Mouse (Mus musculus): ENCODE results near the gene Tnfrsf1a.
"Not testable (repeated sequence)": the region's sequence is repeated elsewhere in the genome, so short reads cannot be mapped to it uniquely, and the experiment has no call there.

Gene Tnfrsf1a

GRCm38 (mm10) chr6:125348721-125349574 lies at the start of gene Tnfrsf1a:
Gene Tnfrsf1a, plus strand, starts transcription at chr6:125349362.
- in situ Hi-C loops (cut with MboI, MseI): no loop called here

GRCm38 (mm10) chr6:125300982-125301381 lies 48.2 kb upstream of the Tnfrsf1a start:
- in situ Hi-C loops (cut with MboI, MseI): no loop called here

- in situ Hi-C loops (cut with MboI, MseI): no loop called here
Observed at GRCm38 (mm10) chr6:125302231-125302982, 46.8 kb upstream of the Tnfrsf1a start.

GRCm38 (mm10) chr6:125303242-125303641 lies 45.9 kb upstream of the Tnfrsf1a start:
- in situ Hi-C loops (cut with MboI, MseI): no loop called here

GRCm38 (mm10) chr6:125304408-125304807 lies 44.8 kb upstream of the Tnfrsf1a start:
- in situ Hi-C loops (cut with MboI, MseI): not testable (repeated sequence)

GRCm38 (mm10) chr6:125305465-125305864 lies 43.7 kb upstream of the Tnfrsf1a start:
- in situ Hi-C loops (cut with MboI, MseI): no loop called here

GRCm38 (mm10) chr6:125307091-125307490 lies 42.1 kb upstream of the Tnfrsf1a start:
- in situ Hi-C loops (cut with MboI, MseI): no loop called here

- in situ Hi-C loops (cut with MboI, MseI): no loop called here
Observed at GRCm38 (mm10) chr6:125308921-125309320, 40.2 kb upstream of the Tnfrsf1a start.

GRCm38 (mm10) chr6:125309406-125309805 lies 39.8 kb upstream of the Tnfrsf1a start:
- in situ Hi-C loops (cut with MboI, MseI): no loop called here

- in situ Hi-C loops (cut with MboI, MseI): no loop called here
Observed at GRCm38 (mm10) chr6:125312171-125312570, 37.0 kb upstream of the Tnfrsf1a start.

GRCm38 (mm10) chr6:125312581-125313355 lies 36.4 kb upstream of the Tnfrsf1a start:
- in situ Hi-C loops (cut with MboI, MseI): no loop called here

- in situ Hi-C loops (cut with MboI, MseI): no loop called here
Observed at GRCm38 (mm10) chr6:125313546-125314230, 35.5 kb upstream of the Tnfrsf1a start, which contains the start of gene Ltbr. Gene Ltbr, minus strand, starts transcription at chr6:125313885.

- in situ Hi-C loops (cut with MboI, MseI): no loop called here
Observed at GRCm38 (mm10) chr6:125314231-125314563, 35.0 kb upstream of the Tnfrsf1a start.

- in situ Hi-C loops (cut with MboI, MseI): no loop called here
Observed at GRCm38 (mm10) chr6:125314746-125315145, 34.4 kb upstream of the Tnfrsf1a start.

- in situ Hi-C loops (cut with MboI, MseI): no loop called here
Observed at GRCm38 (mm10) chr6:125317077-125317476, 32.1 kb upstream of the Tnfrsf1a start.

- in situ Hi-C loops (cut with MboI, MseI): no loop called here
Observed at GRCm38 (mm10) chr6:125318981-125319918, 29.9 kb upstream of the Tnfrsf1a start.

- in situ Hi-C loops (cut with MboI, MseI): no loop called here
Observed at GRCm38 (mm10) chr6:125319919-125320296, 29.3 kb upstream of the Tnfrsf1a start.

- in situ Hi-C loops (cut with MboI, MseI): no loop called here
Observed at GRCm38 (mm10) chr6:125320323-125320722, 28.8 kb upstream of the Tnfrsf1a start, which contains the start of gene Scnn1a. Gene Scnn1a, plus strand, starts transcription at chr6:125320659.

- in situ Hi-C loops (cut with MboI, MseI): no loop called here
Observed at GRCm38 (mm10) chr6:125321114-125321855, 27.9 kb upstream of the Tnfrsf1a start.
